Mouse (Mus musculus): ENCODE data around the gene Abcd2.

DNA sequence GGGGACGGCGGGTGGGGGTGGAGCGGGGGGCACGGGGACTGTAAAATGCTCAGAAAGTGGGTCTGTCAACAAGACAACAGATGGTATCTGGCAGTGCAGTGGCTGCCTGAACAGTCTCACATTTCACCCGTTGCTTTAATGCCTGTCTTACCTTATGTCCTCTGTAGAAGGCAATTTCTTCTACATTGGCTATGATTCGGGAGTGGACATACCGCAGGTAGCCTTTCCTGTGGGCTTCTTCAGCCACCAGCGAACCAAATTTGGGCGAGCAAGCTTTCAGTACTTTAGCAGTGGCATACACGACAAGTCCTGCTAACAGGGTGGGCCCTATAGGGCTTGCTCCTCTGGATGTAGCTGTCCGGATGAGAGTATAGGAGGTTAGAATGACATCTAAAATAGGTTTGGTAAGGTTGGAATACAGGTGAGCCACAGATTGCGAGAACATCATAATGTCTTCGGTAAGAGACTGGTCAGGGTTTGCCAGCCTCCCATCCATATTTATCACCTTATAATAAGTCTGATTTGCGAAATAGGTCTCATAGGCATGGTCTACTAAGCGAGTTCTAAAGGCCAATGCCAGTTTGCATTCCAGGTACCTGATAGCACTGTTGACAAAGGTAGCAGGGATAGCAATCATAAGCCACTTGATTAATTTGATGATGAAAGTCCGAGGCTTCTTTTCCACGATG lies 936 bp downstream of the Abcd2 start:
- TF ChIP-seq CTCF (IDR thresholded peaks at IDR 0.05; ENCODE audit: insufficient read depth, low read length) (no peak), POLR2A (IDR thresholded peaks at IDR 0.05; ENCODE audit: borderline replicate concordance, extremely low read depth, low read depth, low read length) (no peak)

All from lung, adult 2 months (tissue).